Mouse (Mus musculus): Measurements from ENCODE around the gene Upp1. TPM values are rescaled to one million over a fixed set of nuclear protein-coding genes. Genes with fewer than 3 reads are reported as not detected.

Upp1 gene
- 3.7 and 8.6 TPM in 2 replicates for polyA plus RNA-seq (2016; fragmentation: Nextera tagmentation; extraction: Ambion mirVana)

DNA sequence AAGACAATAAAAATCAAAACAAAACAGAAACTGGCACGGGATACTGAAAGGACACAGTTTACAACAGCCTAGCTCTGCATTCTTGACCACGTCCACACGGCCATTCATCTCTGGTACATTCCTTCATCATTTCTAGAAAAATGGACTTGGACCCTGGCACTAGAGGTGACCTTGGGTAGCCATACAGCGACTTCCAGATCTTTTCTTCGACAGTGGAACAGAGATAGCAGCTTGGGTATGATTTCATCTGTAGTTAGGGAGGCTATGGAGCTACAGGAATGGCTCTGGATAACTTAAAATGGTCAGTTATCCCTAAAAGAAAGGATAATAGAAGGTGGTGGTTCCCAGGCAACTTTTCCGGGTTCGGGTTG, at the start of gene Upp1:
Gene Upp1, plus strand, starts transcription at position 54 of the 371 bp plus-strand sequence.
- Histone ChIP-seq H3K27ac (replicated peaks) (no peak within 1 kb of the TSS; the same call in 1 of the 2 replicates), H3K4me3 (peak within 1 kb of the TSS; percentile 55), H3K36me3 (replicated peaks) (no peaks in the 10 kb centered on the region), H3K27me3 (replicated peaks; ENCODE audit: low read depth, poor library complexity, severe bottlenecking) (peaks cover 72% of the 10 kb centered on the region), H3K9me3 (no peaks in the 10 kb centered on the region), H3K4me1 (peaks cover 40% of the 10 kb centered on the region)
- WGBS = under 1% methylated on average over 7 of the region's 7 CpGs
- DNase-seq (ENCODE audit: low spot score) = no peak

DNA sequence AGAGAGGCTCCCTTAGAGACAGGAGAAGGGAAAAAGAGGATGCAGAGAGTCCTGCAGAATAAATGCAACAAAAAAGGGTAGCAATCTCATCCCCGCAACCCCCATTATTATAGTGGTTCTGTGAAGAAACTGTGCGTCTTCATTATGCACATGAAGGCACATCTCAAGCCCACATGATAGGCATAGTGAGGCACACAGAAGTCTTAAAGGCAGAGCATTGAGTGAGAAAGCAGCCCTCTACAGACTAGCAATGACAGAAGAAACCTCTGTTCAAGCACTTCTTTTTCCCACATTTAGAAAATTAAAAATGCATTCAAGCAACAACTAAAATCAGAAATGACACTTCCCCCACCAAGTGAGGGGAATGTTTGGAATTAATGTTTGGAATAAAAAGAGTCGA, 41.5 kb upstream of the Upp1 start:
- H3K27ac ChIP-seq (replicated peaks) = no peak overlapping the region
- H3K4me3 ChIP-seq = no peak overlapping the region
- 92% methylated on average over 3 of the region's 3 CpGs for WGBS
- H3K36me3 ChIP-seq (replicated peaks) = no peaks in the 10 kb centered on the region
- no peaks in the 10 kb centered on the region for H3K27me3 ChIP-seq (replicated peaks; ENCODE audit: low read depth, poor library complexity, severe bottlenecking)
- no peak for DNase-seq (ENCODE audit: low spot score)
- H3K9me3 ChIP-seq = no peaks in the 10 kb centered on the region
- no peaks in the 10 kb centered on the region for H3K4me1 ChIP-seq

DNA sequence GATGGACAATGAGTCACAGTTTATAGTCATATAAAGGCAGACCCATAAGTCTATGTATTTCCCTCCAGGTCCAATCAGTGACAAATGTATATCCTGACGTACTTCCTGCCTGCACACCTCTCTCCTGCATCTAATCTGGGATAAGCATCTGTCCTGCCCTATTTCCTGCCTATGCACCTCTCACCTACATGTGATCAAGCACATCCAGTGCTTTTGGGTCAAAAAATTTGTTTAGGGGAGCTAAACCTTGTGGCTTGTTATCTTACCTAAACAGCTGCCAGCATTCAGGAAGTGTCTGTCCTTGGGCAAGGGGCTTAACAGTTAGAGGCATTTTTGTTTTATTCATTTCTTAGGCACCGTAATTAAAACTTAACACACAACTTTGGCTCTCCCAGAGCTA, 4.7 kb upstream of the Upp1 start:
- H3K4me1 ChIP-seq = peaks cover 25% of the 10 kb centered on the region
- WGBS = 78% methylated on average over 2 of the region's 2 CpGs
- H3K27ac ChIP-seq (replicated peaks) = no peak overlapping the region
- no peak for DNase-seq (ENCODE audit: low spot score)
- peaks cover 41% of the 10 kb centered on the region for H3K27me3 ChIP-seq (replicated peaks; ENCODE audit: low read depth, poor library complexity, severe bottlenecking)
- H3K4me3 ChIP-seq = no peak overlapping the region
- no peaks in the 10 kb centered on the region for H3K36me3 ChIP-seq (replicated peaks)
- no peaks in the 10 kb centered on the region for H3K9me3 ChIP-seq

DNA sequence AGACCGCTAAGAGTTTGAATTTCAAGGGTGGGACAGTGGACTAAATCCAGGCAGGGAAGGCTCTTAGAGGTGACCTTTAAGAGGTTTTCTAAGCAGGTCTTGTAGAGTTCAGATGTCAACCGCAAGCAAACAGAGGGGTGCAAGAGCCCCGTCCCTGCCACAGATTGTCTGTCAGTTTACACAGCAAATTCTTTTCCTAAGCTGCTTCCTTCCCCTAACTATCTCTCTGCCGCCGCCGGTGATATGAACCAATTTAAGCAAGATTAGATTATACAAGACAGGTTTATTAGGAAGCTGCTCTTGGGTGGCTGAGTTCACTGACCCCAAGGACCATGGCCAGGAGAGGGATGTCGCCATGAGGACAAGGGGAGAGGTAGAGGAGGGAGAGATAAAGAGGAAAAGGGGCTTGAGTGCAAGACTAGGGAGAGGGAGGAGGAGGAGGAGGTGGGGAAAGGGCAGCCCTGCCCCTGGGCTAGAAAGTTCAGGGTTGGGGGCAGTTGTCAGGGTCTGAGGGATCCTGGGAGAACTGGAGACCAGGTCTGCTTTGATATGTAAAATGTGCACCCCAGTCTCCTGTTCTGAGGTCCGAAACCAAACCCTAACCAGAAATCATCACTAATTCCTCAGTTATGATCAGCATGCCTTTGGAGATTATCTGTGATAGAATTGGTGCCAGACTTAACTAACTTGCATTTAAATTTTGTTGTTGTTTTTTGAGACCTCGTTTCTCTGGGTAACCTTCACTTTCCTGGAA, 2.4 kb upstream of the Upp1 start:
- H3K36me3 ChIP-seq (replicated peaks) = no peaks in the 10 kb centered on the region
- peak; percentile 14 for DNase-seq (ENCODE audit: low spot score)
- no peak overlapping the region for H3K27ac ChIP-seq (replicated peaks)
- peaks cover 65% of the 10 kb centered on the region for H3K27me3 ChIP-seq (replicated peaks; ENCODE audit: low read depth, poor library complexity, severe bottlenecking)
- peak overlapping the region; percentile 39; the same call in 1 of the 2 replicates for H3K4me3 ChIP-seq
- WGBS = 9% methylated on average over 9 of the region's 9 CpGs
- peaks cover 40% of the 10 kb centered on the region for H3K4me1 ChIP-seq
- no peaks in the 10 kb centered on the region for H3K9me3 ChIP-seq

DNA sequence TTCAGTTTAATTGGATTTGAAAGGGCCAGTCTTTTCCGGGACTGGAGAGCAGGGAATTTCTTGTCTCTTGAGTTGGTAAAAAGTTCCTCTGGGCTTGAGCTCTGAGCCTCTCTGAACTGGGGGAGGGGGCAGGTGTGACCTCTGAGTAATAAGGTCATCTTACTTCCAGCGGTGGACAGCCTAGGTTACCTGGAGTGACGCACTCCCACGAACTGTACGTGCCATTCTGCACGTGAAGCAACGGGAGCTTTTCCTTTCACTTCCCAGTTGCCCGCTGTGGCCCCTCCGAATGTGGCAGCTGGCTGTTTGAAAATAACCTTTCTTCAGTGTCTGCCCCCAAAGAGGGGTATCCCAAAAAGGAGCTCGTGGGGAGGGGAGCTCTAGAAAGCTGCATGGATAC, 1.8 kb upstream of the Upp1 start:
- Histone ChIP-seq H3K27ac (replicated peaks) (no peak overlapping the region), H3K36me3 (replicated peaks) (no peaks in the 10 kb centered on the region), H3K27me3 (replicated peaks; ENCODE audit: low read depth, poor library complexity, severe bottlenecking) (peaks cover 71% of the 10 kb centered on the region), H3K9me3 (no peaks in the 10 kb centered on the region), H3K4me3 (peak overlapping the region; percentile 39; the same call in 1 of the 2 replicates), H3K4me1 (peaks cover 40% of the 10 kb centered on the region)
- DNase-seq (ENCODE audit: low spot score) = peak; percentile 37
- WGBS = under 1% methylated on average over 10 of the region's 10 CpGs

DNA sequence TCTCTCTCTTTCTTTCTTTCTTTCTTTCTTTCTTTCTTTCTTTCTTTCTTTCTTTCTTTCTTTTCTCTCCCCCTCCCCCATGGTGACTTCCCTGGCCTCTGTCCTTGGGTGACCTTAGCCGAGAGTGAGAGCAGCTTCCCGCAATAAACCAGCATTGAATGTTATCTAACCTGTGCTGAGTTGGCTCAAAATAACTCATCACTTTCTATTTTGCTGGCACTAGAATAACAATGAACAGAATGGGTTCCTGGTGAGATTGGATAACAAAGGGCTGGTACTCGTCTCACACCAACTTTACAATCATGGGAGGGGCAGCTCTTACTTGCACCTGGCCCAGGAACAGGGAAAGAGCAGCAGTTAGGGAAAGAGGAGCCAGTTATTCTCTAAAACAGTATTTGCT, 987 bp upstream of the Upp1 start:
- no peak for DNase-seq (ENCODE audit: low spot score)
- Histone ChIP-seq H3K4me3 (no peak overlapping the region), H3K27ac (replicated peaks) (no peak overlapping the region), H3K4me1 (peaks cover 40% of the 10 kb centered on the region), H3K9me3 (no peaks in the 10 kb centered on the region), H3K36me3 (replicated peaks) (no peaks in the 10 kb centered on the region), H3K27me3 (replicated peaks; ENCODE audit: low read depth, poor library complexity, severe bottlenecking) (peaks cover 72% of the 10 kb centered on the region)
- WGBS = 2% methylated on average over 3 of the region's 3 CpGs

DNA sequence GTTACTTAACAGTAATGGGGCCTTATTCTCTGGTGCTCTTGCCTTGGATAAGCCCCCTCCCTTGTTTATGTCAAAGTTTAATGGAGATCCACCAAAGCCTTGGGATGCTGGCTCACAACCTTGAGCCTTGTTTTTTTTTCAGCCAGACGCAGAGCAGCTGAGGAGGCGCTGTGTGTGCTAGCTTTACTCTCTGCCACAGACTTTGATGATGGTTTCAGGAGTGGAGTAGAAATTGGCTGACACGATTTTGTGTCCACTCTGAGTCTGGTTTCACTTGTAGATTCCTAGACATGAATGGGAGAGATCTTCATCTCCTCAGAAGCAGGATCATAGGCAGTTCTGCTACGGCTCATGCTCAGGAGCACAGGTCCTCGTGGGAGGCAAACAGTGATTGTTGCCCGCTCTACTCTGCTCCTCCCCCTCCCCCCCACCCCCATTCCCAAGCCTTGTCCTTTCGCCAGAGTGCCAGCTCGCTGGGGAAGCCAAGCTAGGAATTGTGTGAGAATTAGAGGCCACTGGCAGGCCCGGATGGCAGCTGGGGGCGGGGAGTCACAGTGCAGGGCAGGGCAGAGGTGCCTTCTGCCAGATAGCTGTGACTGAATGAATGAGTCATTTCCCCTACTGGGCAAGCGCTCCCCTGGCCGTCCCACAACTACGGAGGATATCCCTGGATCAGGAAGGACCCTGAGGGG, 399 bp upstream of the Upp1 start:
- no peak overlapping the region; the same call in 1 of the 2 replicates for H3K27ac ChIP-seq (replicated peaks)
- peak overlapping the region; percentile 55 for H3K4me3 ChIP-seq
- peak; percentile 46 for DNase-seq (ENCODE audit: low spot score)
- WGBS = 2% methylated on average over 13 of the region's 13 CpGs
- peaks cover 40% of the 10 kb centered on the region for H3K4me1 ChIP-seq
- H3K9me3 ChIP-seq = no peaks in the 10 kb centered on the region
- H3K27me3 ChIP-seq (replicated peaks; ENCODE audit: low read depth, poor library complexity, severe bottlenecking) = peaks cover 72% of the 10 kb centered on the region
- no peaks in the 10 kb centered on the region for H3K36me3 ChIP-seq (replicated peaks)

DNA sequence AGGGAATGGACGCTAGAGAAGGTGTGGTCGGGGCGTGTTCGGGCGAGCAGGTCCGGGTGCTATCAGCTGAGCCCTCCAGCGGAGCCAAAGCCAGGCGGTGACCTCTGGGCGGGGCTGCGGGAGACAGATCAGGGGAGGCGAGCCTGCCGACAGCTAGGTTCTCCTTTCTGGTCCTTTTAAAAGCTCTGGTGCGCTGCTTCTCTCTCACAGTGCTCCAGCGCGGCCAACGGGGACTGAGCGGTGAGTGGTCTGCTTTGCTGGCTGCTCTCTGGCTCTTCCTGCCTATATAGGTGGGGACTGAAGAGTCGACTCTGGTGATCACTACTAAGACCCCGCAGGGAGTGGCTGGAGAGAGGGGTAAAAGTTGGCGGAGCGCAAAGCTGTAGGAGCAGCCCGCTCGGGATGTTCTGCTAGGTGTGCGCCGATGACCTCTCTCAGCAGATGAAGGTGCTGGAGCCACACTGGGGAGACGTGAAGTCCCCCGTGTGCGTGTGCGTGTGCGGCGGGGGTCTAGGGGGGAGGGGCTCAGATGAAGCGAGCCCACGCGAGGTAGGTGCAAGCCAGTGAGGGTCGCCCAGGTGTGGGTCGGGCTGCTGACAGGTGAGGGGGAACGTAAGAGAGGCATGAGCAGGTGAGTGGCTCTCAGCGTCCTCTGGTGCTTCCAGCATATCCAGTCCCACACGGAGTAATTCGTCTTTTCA, 668 bp downstream of the Upp1 start:
- no peak overlapping the region; the same call in 1 of the 2 replicates for H3K27ac ChIP-seq (replicated peaks)

DNA sequence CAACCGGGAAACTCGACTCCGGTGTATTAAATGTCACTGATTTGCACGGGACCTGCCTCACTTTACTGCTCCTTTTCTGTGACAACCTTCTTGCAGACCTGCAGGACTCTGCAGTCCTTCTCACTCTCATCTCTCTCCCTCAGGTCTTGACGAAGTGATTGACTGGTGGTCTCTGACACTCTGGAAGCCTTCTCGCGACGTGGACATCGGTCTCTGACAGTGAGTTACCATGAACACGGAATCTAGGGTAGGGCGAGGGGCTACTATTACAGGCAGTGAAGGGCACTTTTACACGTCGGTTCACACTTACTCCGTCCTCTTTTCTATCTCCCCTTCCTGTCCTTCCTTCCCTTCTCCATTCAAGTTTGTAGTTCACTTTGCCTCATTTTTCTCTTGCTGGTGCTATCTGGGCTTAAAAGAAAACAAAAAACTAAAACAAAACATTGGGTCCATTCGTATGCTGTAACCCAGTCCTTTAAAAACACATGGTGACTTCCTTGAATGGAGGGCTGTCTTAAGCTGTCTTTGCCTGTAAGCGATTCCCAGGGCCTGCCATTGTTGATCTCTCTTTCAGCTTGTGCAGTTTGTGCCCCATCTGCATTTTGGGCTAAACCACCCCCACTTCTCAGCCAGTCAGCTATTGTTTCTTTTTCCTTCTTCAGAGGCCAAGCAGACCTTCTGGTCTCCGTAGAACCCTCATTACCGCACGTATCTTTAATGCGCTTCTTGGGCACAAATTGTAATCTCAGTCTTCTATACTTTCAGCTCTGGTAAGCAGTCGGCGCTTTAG, 1.5 kb downstream of the Upp1 start:
- H3K4me3 ChIP-seq = peak overlapping the region; percentile 55
- peaks cover 40% of the 10 kb centered on the region for H3K4me1 ChIP-seq
- DNase-seq (ENCODE audit: low spot score) = peak; percentile 22

More for the DNA sequence above, 668 bp downstream of the Upp1 start:
- 1% methylated on average over 40 of the region's 40 CpGs for WGBS
- H3K9me3 ChIP-seq = no peaks in the 10 kb centered on the region
- H3K27me3 ChIP-seq (replicated peaks; ENCODE audit: low read depth, poor library complexity, severe bottlenecking) = peaks cover 72% of the 10 kb centered on the region
- H3K4me3 ChIP-seq = peak overlapping the region; percentile 55
- DNase-seq (ENCODE audit: low spot score) = peak; percentile 56
- no peaks in the 10 kb centered on the region for H3K36me3 ChIP-seq (replicated peaks)
- H3K4me1 ChIP-seq = peaks cover 40% of the 10 kb centered on the region

DNA sequence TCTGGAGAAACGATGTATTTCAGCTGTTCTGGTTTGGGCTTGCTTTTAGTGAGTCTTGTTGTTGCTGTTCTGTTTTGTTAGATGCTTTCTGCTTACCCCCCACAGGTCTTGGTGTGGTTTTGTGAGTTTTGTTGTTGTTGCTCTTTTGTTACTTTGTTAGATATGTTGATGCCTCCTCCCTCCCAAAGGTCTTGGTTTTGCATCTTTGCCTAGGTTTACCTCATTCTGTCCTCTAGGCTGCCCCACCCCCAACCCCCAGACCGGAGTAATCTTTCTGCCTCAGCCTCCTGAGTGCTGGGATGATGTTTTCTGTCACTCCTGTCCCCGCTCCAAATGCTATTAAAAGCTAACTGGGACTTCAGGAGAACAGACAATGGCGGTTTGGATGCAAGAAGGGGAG, 4.4 kb downstream of the Upp1 start:
- WGBS = 77% methylated on average over 4 of the region's 4 CpGs
- no peak for DNase-seq (ENCODE audit: low spot score)
- Histone ChIP-seq H3K9me3 (no peaks in the 10 kb centered on the region), H3K4me3 (no peak overlapping the region), H3K36me3 (replicated peaks) (no peaks in the 10 kb centered on the region), H3K27me3 (replicated peaks; ENCODE audit: low read depth, poor library complexity, severe bottlenecking) (peaks cover 40% of the 10 kb centered on the region), H3K27ac (replicated peaks) (no peak overlapping the region), H3K4me1 (peaks cover 24% of the 10 kb centered on the region)

More for the DNA sequence above, 1.5 kb downstream of the Upp1 start:
- no peak overlapping the region for H3K27ac ChIP-seq (replicated peaks)
- no peaks in the 10 kb centered on the region for H3K9me3 ChIP-seq
- peaks cover 67% of the 10 kb centered on the region for H3K27me3 ChIP-seq (replicated peaks; ENCODE audit: low read depth, poor library complexity, severe bottlenecking)
- WGBS = 5% methylated on average over 22 of the region's 22 CpGs
- H3K36me3 ChIP-seq (replicated peaks) = no peaks in the 10 kb centered on the region

DNA sequence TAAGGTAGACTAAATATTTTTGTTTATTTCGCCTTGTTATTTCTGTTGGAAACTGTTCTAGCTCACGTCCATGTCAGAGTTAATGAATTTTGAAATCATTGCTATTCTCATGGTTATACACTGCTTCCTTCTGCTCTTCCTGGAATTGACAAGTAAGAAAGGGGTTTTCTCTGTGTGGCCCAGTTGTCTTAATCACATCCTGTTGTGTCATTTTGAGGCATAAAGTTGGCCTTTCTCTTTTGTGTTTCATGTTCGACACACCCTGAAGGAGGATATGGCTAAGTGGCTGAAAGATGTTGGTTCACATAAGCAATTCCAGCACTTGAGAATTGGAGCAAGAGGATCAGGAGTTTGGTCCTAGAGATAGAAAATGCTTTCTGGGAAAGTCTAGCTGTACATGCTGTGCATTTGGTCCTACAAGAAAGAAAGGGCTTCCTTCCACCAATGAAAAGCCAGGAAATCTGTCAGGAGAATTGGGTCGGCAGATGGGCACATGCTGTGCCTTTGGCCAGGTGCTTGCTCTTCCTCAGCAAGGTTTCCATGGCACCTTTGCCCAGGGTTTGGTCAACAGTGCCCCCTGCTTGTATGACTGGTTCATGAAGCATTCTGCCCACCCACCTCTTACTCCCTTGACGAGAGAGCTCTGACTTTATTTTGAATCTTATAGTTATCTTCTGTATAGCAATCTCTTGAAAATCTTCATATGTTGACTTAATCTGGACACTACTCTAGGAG, 8.6 kb downstream of the Upp1 start:
- Histone ChIP-seq H3K4me3 (no peak overlapping the region), H3K36me3 (replicated peaks) (no peaks in the 10 kb centered on the region), H3K4me1 (no peaks in the 10 kb centered on the region), H3K9me3 (no peaks in the 10 kb centered on the region), H3K27me3 (replicated peaks; ENCODE audit: low read depth, poor library complexity, severe bottlenecking) (no peaks in the 10 kb centered on the region), H3K27ac (replicated peaks) (no peak overlapping the region)
- no peak for DNase-seq (ENCODE audit: low spot score)
- 75% methylated on average over 5 of the region's 5 CpGs for WGBS
